Mouse (Mus musculus) embryo, embryonic 10 days (tissue): ENCODE results near the gene Serinc5.
"Not testable (repeated sequence)": the region's sequence is repeated elsewhere in the genome, so short reads cannot be mapped to it uniquely, and the experiment has no call there.

Experiments used
- DNase-seq: peaks from one replicate; pipeline ENCODE4 v3.0.0-alpha.2; 2015; ENCODE audit warnings: low spot score

Serinc5 gene

DNA sequence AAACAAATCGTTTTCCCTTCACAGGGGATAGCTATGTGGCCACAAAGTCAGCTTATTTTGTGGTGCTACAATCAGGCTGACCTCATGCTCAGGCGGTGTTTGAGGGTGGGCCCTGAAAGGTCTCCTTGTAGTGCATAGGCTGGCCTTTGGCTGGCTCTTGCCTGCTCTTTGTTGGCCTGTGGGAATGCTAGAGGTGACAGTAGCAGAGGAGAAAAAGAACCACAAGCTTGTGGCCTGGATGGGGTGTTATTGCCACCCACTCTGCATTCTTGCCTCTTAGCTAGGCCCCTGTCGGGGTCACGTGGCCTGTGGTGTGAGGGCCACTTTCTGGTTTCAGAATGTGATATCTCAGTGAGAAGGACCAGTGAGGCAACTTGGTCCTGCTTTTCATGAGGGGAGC lies 54.1 kb downstream of the Serinc5 start:
- DNase-seq: no peak

- no peak for DNase-seq
Observed at GRCm38 (mm10) chr13:92668214-92668985, 57.5 kb downstream of the Serinc5 start.

- DNase-seq: no peak
Observed at GRCm38 (mm10) chr13:92671727-92672126, 60.8 kb downstream of the Serinc5 start.

GRCm38 (mm10) chr13:92674676-92675075 lies 63.8 kb downstream of the Serinc5 start:
- DNase-seq: no peak

DNA sequence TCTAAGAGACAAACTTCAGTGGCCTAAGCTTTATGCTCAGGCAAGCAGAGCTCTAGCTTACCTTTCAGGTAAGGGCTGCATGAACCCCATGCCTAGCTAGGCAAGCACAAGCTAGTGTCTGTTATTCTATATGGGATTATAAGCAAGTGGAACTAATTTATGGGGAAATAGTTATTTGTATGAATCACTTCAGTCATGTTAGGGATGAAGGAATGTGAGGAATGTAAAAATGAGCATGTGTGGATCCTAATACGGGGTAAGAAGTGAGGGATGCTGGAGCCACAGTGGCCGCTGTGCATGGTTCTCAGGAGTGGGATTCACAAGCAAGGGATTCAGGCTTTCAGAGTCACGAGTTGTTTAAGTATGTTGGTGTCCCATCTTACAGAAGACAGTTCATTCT lies 64.4 kb downstream of the Serinc5 start:
- DNase-seq: no peak

DNA sequence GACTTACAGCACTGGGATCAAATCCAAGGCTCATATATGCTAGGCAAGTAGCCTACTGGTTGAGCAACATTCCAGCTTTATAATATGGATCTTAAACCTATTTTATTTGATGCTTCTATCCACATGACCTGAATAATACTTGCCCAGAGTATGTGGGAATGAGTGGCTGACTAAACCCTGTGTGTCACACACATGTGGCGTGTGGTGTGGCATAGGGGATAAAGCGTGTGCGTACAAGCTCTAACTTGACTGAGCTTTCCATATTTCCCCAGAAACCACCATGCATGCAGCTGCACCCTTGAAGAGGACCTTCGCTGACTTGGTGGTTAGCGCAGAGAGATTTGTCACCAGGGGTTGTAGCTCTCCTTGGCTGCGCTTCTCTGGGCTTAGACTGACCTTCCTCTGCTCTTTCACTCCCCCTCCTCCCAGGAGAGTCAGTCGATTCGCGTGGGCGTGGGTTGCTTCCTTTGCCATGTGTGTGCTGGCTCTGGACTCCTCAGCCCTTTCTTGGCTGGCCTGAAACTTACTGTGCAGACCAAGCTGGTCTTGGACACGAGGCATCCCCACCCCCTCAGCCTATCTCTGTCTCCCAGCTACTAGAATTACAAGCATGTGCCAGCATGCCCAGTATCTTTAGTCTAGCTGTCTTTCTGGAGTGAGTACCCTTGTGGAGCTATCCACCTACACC lies 65.2 kb downstream of the Serinc5 start:
- no peak for DNase-seq

DNA sequence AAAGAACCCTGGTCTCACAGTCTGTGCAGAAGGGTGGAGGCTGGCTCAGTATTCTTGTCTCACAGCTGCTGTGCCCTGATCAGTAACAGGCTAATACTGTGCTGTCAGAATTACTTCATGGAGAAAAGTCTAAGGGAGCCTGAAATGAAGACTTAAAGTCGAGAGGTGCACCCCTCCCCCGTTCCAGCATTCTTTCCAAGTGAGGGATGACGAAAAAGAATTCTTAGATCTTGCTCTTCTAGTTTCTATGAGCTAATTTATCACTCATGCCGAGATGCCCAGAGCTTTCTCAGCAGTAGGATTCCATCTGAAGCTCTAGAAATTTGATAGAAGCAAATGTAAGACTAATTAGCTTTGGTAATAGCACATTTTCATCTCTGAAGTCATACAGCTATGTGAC lies 66.8 kb downstream of the Serinc5 start:
- no peak for DNase-seq

DNA sequence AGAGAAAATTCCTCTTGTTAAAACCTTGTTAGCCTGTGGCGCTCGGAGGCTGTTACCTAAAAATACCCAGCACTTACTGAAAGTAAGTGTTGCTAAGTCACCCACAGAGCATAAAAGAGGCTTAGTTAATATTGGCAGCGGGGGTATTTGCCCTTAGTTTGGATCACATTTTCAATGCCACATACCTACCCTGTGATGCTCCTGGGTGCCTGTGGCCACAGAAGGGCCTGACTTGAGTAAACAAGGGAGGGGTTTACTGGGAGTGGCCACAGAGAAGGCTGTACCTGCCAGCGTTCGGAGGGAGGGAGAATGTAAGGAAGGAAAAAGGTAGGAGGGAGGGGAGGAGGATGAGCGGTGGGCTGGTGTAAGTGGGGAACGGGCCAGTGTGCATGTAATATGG lies 68.8 kb downstream of the Serinc5 start:
- no peak for DNase-seq

DNA sequence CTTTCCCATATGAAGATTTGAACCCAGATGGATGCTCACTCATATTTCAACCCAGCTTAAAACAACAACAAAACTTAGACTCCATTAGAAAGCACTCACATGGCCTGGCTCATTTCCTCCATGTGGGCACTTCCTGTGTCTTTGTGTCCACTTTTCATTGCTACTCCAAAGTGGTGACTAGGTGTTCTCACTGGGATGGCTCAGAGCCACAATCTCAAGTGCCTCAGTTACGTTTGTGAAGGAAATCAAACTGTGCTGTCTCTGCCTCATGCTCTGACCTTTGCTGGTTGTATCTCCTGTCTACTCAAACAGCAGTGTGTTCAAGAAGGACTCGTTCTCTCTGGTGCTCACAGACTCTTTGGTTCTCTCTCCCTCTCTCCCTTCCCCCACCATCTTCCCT lies 70.7 kb downstream of the Serinc5 start:
- no peak for DNase-seq

DNA sequence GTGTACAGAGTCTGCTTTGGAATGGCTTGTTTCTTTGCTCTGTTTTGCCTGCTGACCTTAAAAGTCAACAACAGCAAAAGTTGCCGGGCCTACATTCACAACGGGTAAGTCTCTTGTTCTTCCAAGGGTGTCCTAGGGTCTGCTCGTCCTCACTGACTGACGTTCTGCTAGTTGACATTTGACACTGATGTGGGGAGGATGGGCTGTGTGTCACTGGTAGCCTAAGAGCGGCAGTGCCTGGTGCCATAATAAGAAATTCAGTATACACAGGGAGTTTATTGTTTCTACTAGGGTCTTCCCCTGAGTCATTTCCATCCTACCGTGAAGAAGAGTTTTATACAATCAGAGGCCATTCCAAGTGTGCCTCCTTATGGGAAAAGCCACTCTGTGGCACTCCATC lies 71.9 kb downstream of the Serinc5 start:
- DNase-seq: peak; percentile 47

DNA sequence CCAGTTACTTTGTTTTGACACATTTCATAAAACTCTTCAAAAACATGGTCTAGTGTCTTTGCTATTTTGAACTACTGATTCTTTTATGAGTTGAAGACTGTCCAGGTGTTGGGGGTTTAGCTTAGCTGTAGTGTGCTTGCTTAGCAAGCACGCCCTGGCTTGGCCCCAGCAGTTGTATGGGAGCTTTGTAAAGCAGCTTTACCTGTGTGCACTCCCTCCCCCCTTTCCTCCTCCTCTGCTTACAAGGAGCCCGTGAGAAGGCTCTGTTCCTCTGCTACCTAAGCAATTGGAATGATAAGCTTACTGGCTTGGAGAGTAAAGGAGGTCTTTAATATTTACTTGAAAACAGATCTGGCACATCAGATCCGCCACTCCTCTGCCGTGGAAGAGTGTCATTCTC lies 72.6 kb downstream of the Serinc5 start:
- no peak for DNase-seq

DNA sequence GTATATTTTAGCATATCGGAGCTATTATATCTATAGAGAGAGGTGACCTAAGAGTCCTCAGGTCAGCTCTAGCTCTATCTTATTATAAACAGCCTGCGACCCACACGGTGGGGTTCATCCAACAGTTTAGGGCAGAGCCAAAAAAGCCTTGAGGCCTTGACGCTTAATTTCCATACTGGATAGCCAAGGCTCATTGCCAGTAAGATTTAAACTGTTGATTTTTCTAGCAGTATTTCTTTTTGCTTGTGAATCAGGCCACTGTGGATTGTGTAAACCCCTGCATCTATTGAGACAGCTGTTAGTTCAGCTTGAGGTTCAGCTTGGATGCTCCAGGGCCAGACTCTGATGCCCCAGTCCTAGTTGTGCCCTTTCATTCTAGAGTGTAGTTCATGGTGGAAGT lies 73.4 kb downstream of the Serinc5 start:
- DNase-seq: no peak

- no peak for DNase-seq
Observed at GRCm38 (mm10) chr13:92685273-92685672, 74.4 kb downstream of the Serinc5 start.

DNA sequence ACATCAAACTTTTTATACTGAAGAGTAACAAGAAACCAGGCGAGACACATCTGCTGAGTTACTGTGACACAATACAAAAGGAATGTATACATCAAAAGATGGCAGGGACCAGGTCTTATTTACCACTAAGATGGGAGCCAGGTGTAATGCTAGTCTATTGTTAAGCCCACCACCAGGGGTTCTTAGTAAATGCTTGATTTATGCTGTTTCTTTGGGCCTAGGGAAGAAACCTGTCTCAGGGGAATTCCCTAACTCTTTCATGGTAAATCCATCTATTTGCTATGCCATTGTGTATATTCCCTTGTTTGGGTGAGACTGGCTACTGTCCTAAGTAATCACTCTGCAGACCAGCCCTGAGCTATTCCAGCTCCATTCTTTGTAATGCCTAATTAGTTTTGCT lies 76.3 kb downstream of the Serinc5 start:
- DNase-seq: not testable (repeated sequence)

GRCm38 (mm10) chr13:92689061-92689460 lies 78.2 kb downstream of the Serinc5 start:
- DNase-seq: no peak

DNA sequence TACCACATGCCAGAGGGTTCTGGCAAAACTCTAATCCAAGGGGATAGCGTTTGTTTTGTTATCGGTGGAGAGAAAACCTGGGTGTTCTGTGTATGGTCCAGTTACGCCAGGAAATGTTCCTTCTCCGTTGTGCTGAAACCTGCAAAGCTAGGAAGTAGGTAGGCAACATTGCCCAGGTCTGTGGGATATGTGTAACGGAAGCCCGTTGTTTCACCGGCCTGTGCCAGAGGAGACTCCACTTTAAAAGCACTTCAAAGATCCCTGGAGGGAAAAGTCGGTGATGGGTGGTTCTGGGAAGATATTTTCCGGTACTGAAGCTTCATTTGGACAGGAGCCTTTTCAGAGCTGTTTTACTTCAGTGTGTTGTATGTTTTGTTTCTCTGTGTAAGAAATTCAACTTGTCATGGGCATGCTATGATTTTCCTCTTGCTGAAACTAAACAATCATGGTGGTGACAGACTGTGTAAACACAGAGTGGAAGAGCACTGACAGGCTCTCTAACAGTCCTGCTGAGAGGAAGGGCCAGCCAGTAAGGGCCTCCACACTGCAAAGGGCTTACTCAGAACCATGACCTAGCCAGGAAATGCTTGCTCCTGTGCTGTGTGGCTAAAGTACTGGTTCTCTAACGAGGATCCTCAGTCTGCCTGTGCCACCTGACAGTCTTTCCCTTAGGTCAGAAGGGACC lies 83.1 kb downstream of the Serinc5 start:
- peak; percentile 31 for DNase-seq

GRCm38 (mm10) chr13:92696491-92696939 lies 85.6 kb downstream of the Serinc5 start:
- no peak for DNase-seq

DNA sequence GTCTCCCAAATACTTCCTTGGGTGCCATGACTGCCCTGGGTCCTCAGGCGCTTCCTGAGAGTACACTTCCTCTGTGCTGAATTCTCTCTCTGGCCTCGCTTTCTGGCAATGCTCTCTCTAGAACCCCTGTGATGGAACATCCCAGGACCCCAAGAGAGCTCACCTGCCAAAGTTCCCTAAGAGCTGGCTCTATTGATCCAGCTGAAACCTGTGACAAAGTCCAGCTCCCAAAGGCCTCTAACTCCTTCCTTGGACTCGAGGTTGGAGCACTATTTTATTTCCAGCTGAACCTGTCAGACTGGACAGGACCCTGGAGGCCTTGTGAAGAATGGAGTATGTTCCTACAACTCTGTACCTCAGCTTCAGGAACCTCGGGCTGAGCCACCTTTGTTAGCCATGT lies 86.2 kb downstream of the Serinc5 start:
- no peak for DNase-seq

DNA sequence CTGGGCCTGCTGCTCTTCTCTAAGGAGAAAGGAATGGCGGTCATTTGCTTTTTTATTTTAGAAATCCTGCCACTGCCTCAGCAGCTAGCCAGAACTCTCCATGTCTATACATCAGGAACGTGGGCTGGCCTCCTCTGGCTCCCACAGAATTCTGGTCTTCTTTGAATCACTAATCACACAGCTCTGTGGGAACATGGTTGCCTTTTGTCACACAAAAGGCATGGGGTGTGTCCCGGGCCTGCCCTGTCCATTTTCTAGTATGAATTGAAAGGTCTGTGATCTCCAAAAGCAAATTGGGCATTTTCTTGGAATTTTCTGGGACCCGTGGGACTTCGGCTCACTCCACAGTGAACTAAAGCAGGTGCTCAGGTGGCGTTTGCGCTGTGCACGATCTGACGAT lies 87.9 kb downstream of the Serinc5 start:
- no peak for DNase-seq

DNA sequence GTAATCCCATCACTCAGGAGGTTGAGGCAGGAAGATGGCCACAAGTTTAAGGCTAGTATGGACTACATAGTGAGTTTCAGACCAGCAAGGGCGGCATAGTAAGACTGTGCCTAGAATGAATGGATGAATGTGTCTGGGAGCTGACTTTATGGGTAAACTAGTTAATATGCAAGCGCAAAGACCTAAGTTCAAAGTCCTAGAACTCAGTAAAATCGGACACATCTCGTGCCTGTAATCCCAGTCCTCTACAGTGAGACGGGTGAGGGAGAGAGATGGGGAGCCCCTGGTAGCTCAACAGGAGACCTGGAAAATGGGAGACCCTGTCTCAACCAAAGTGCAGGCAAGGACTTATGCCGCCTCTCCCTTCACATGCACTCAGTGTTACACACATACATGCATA lies 88.5 kb downstream of the Serinc5 start:
- DNase-seq: no peak

DNA sequence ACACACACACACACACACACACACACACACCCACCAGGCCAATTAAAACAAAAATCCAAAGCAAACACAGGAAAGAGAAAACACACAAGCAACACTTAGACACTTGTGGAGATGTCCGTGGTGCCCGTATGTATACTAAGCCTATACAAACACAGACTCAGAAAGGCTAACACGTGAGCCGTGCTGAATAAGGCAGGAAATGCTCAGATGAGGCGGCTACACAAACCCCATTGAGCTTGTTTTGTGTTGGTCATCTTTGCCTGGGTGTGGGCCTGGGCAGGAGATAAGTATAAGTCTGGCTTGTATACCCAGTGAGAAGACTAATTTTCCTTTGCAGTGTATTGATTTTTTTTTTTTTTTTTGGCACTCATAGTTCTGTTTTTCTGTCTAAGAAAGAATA lies 91.1 kb downstream of the Serinc5 start:
- no peak for DNase-seq

DNA sequence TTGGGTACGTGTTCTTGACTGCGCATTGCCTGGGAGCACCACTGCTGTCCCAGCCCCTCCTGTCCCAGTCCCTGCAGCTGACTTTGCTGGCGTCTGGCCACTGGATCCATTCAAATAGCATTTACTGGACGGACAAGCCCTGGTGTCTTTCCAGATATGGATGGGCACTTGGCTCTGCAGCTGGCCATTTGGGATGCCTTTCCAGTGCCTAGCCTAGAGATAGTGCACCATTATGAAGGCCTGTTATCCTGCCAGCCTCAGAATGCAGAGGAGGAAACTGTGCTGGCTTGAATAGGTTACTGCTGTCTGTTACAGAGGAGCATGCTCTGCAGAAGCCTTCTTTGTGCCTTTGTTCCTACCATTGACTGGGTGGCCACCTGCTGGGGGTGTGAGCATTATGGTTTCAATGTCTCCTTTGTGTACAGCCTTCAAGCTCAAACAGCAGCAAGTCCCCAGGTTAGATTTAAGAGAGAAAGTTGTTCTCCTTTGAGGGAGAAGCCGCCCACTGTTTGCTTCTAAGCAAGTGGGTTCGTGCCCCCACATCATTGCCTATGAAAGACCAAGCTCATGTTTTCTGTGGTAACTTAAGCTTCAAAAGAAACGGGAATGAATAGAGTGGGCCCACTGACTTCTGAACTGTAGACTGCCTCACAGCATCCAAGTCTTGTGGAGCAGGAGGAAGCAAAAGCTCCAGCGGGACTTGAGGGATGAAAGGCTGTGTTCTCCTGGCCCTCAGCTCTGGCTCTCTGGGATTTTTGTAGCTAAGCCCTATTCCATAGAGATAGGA lies 92.5 kb downstream of the Serinc5 start:
- peak; percentile 68 for DNase-seq
